In genomic region chr19:21371337-21371736, GRCm38 (mm10) we compare ENCODE assay signal across 21 mouse cellular contexts.
DNase-seq lines count a peak whose midpoint lies in the region; ATAC-seq and TF ChIP-seq lines count a peak whose summit lies in the region.
"Had no signal": no experiment of that assay in that cellular context is flagged by ENCODE, and none has a peak within 500 bp of the region (broad histone marks: within the 10 kb centered on the region; RNA-seq: fewer than 3 reads in every experiment).

No protein-coding gene starts in this region.

- no peaks in the 10 kb centered on the region for H3K27me3 ChIP-seq in heart, postnatal 0 days (ENCODE audit: control insufficient read depth, insufficient read depth, low read length)
- no peaks in the 10 kb centered on the region for H3K27me3 ChIP-seq in heart, embryonic 10.5 days (ENCODE audit: insufficient read depth, poor library complexity, severe bottlenecking)
- H3K27me3 ChIP-seq in liver, postnatal 0 days (ENCODE audit: insufficient read depth, low read length): no peaks in the 10 kb centered on the region
- H3K27me3 ChIP-seq in Patski: peaks cover 34% of the 10 kb centered on the region
- H3K27me3 ChIP-seq: heart, embryonic 13.5 days; liver, embryonic 13.5 days; midbrain, embryonic 12.5 days had no signal

- in situ Hi-C loops in Patski (cut with MboI; ENCODE audit: low pct_unique_long_range_greater_than_20kb): loop anchor here (5.0 to 10.0 kb wide), 3 partner anchors 191 to 363 kb away; no protein-coding TSS in a partner anchor

- peak; percentile 29 for TF ChIP-seq CTCF in heart, postnatal 0 days (IDR thresholded peaks at IDR 0.05; ENCODE audit: low read depth)
- peak; percentile 63 for TF ChIP-seq CTCF in liver, postnatal 0 days (IDR thresholded peaks at IDR 0.05; ENCODE audit: low read depth)
- TF ChIP-seq CTCF in Patski (IDR thresholded peaks at IDR 0.05): peak; percentile 61

- H3K9me3 ChIP-seq in heart, postnatal 0 days (replicated peaks; ENCODE audit: control insufficient read depth, low read length): no peaks in the 10 kb centered on the region
- no peaks in the 10 kb centered on the region for H3K9me3 ChIP-seq in heart, embryonic 10.5 days
- no peaks in the 10 kb centered on the region for H3K9me3 ChIP-seq in liver, postnatal 0 days (ENCODE audit: low read length)
- H3K9me3 ChIP-seq: liver, embryonic 13.5 days had no signal

- 44% methylated on average over 2 of the region's 2 CpGs for WGBS in heart, postnatal 0 days
- 55% methylated on average over 2 of the region's 2 CpGs for WGBS in heart, embryonic 10.5 days
- WGBS in liver, postnatal 0 days (ENCODE audit: insufficient replicate concordance): 42% methylated on average over 2 of the region's 2 CpGs

- DNase-seq in heart, postnatal 0 days (ENCODE audit: low spot score): no peak
- DNase-seq in heart, embryonic 10.5 days (ENCODE audit: low spot score): no peak
- no peak for DNase-seq in liver, postnatal 0 days
- DNase-seq in liver (no peak), A20 (ENCODE audit: low read depth, low spot score) (peak; percentile 21), Patski (ENCODE audit: low read depth, low spot score) (no peak)
- no peak for DNase-seq in adrenal gland, postnatal 10 days
- DNase-seq in frontal cortex, postnatal 10 days (ENCODE audit: low spot score in 2 of 2): no peak
- DNase-seq: adrenal gland, postnatal 25 days; cerebellum, postnatal 10 days; gastrocnemius, postnatal 14 days; kidney, postnatal 10 days; layer of hippocampus, adult 9-11 months; liver, embryonic 13.5 days; lung, postnatal 4 days; right cerebral cortex, postnatal 14 days; thymus, postnatal 25 days had no signal

- H3K4me1 ChIP-seq in heart, postnatal 0 days (ENCODE audit: control insufficient read depth, insufficient read depth): no peaks in the 10 kb centered on the region
- no peaks in the 10 kb centered on the region for H3K4me1 ChIP-seq in heart, embryonic 10.5 days
- H3K4me1 ChIP-seq in liver, postnatal 0 days (ENCODE audit: insufficient read depth): no peaks in the 10 kb centered on the region
- H3K4me1 ChIP-seq: heart, embryonic 13.5 days; midbrain, embryonic 12.5 days had no signal

- no peak overlapping the region for H3K4me2 ChIP-seq in heart, postnatal 0 days (ENCODE audit: low read depth, low read length)
- H3K4me2 ChIP-seq in liver, postnatal 0 days (ENCODE audit: low read depth, low read length): no peak overlapping the region
- H3K4me2 ChIP-seq: heart, embryonic 13.5 days; liver, embryonic 13.5 days; midbrain, embryonic 12.5 days had no signal

- TF ChIP-seq EP300 in heart, postnatal 0 days (IDR thresholded peaks at IDR 0.05; ENCODE audit: low read depth): no peak
- no peak for TF ChIP-seq EP300 in liver, postnatal 0 days (IDR thresholded peaks at IDR 0.05; ENCODE audit: low read depth)

- CTCF ChIA-PET in Patski (lab: Charles Lee): interaction anchor here (0.8 kb wide), 1 partner anchor 19 kb away, joined by 3 read pairs; no protein-coding TSS in a partner anchor

- no peak overlapping the region for H3K27ac ChIP-seq in heart, postnatal 0 days (ENCODE audit: low read depth)
- H3K27ac ChIP-seq in heart, embryonic 10.5 days: no peak overlapping the region
- no peak overlapping the region for H3K27ac ChIP-seq in liver, postnatal 0 days (ENCODE audit: low read depth)
- H3K27ac ChIP-seq: heart, embryonic 13.5 days; liver, embryonic 13.5 days; midbrain, embryonic 12.5 days had no signal

- POLR2A ChIA-PET in Patski (lab: Charles Lee): no interaction called here

- no peak overlapping the region for H3K4me3 ChIP-seq in heart, postnatal 0 days (ENCODE audit: low read depth, low read length)
- H3K4me3 ChIP-seq in heart, embryonic 10.5 days: no peak overlapping the region
- H3K4me3 ChIP-seq in liver, postnatal 0 days (ENCODE audit: low read depth, low read length): no peak overlapping the region
- H3K4me3 ChIP-seq: heart, embryonic 13.5 days; liver, embryonic 13.5 days; midbrain, embryonic 12.5 days had no signal

- no peak overlapping the region for H3K9ac ChIP-seq in heart, postnatal 0 days (replicated peaks; ENCODE audit: low read depth, low read length)
- H3K9ac ChIP-seq in liver, postnatal 0 days (replicated peaks): no peak overlapping the region
- H3K9ac ChIP-seq: heart, embryonic 13.5 days; liver, embryonic 13.5 days; midbrain, embryonic 12.5 days had no signal

- ATAC-seq in heart, postnatal 0 days (ENCODE audit: insufficient read depth, low read depth): no peak
- no peak for ATAC-seq in liver, postnatal 0 days
- no peak for ATAC-seq in Patski
- ATAC-seq: forebrain, embryonic 16.5 days; inflammation-experienced regulatory T-cells, adult 6 months had no signal

- no peaks in the 10 kb centered on the region for H3K36me3 ChIP-seq in heart, postnatal 0 days (replicated peaks; ENCODE audit: control insufficient read depth, insufficient read depth, low read length)
- H3K36me3 ChIP-seq in heart, embryonic 10.5 days: no peaks in the 10 kb centered on the region
- no peaks in the 10 kb centered on the region for H3K36me3 ChIP-seq in liver, postnatal 0 days (replicated peaks; ENCODE audit: insufficient read depth, low read length)
- H3K36me3 ChIP-seq: heart, embryonic 13.5 days; liver, embryonic 13.5 days; midbrain, embryonic 12.5 days had no signal
